Mouse (Mus musculus): ENCODE measurements around the gene Nme9. TPM values are rescaled to one million over a fixed set of nuclear protein-coding genes. Genes with fewer than 3 reads are reported as not detected.

The Nme9 gene
- polyA plus RNA-seq, 1 experiment: 0.32 TPM

- WGBS: 42% methylated on average over 16 of the region's 16 CpGs
- no peak for DNase-seq (ENCODE audit: low read depth, low spot score)
Observed at GRCm38 (mm10) chr9:99435619-99436181, 15.6 kb upstream of the Nme9 start.

GRCm38 (mm10) chr9:99436182-99437030 is 14.9 kb upstream of the Nme9 start:
- whole genome bisulfite sequencing: 1% methylated on average over 86 of the region's 86 CpGs
- DNase-seq (ENCODE audit: low read depth, low spot score): no peak

GRCm38 (mm10) chr9:99437031-99437764 is 14.1 kb upstream of the Nme9 start, which contains the start of gene Mras:
Mras (minus strand) TSS chr9:99437381.
- DNase-seq (ENCODE audit: low read depth, low spot score): no peak
- WGBS: 8% methylated on average over 27 of the region's 27 CpGs

- 80% methylated on average over 12 of the region's 12 CpGs for WGBS
- no peak for DNase-seq (ENCODE audit: low read depth, low spot score)
Observed at GRCm38 (mm10) chr9:99437781-99438565, 13.3 kb upstream of the Nme9 start.

DNA sequence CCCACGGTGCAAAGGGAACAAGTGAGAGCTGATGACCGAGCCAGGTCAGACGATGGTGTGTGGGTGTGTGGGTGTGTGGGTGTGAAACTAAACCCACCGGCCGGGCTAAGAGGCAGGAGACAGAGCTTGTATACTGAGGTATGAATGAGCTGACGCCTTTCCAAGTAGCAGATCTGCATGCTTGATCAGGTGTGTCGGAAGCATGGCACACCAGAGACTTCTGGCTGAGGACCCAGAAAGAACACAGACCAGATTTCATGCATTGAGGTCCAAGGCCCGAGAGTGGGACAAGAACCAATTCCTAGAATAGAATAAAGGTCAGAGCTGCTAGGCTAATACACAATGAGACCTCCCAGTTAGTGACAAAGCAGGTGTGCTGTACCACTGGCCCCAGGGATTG is 12.2 kb upstream of the Nme9 start:
- WGBS: 84% methylated on average over 8 of the region's 8 CpGs
- no peak for DNase-seq (ENCODE audit: low read depth, low spot score)

DNA sequence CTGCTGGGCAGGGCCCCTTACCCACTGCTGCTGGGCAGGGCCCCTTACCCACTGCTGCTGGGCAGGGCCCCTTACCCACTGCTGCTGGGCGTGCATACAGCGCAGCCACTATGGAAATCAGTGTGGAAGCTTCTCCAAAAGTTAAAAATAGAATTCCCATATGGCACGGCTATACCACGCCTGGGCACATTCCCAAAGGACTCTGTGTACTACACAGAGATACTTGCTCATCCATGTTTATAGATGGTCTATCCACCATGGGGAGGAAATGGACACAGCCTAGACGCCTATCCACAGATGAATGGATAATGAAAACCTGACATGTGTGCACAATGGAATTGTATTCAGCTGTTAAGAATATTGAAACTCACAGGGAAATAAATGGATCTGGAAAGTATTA is 10.3 kb upstream of the Nme9 start:
- 87% methylated on average over 5 of the region's 5 CpGs for WGBS
- no peak for DNase-seq (ENCODE audit: low read depth, low spot score)

DNA sequence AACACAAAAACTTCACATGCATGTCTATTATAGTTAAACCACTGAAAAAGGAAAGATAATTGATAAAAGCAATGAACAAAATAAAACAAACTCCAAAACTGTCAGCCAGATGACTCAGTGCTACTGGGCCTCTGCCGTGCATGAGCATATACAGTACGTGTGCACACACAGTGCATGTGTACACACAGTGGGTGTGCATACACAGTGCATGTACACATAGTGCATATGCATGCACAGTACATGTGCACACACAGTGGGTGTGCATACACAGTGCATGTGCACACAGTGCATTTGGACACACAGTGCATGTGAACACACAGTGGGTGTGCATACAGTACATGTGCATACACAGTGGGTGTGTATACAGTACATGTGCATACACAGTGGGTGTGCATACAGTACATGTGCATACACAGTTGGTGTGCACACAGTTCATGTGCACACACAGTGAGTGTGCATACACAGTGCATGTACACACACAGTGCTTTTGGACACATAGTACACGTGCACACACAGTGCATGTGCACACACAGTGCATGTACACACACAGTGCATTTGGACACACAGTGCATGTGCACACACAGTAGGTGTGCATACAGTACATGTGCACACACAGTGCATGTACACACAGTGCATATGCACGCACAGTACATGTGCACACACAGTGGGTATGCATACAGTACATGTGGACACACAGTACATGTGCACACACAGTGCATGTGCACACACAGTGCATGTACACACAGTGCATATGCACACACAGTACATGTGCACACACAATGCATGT is 9.4 kb upstream of the Nme9 start:
- no peak for DNase-seq (ENCODE audit: low read depth, low spot score)
- 90% methylated on average over 4 of the region's 4 CpGs for WGBS

DNA sequence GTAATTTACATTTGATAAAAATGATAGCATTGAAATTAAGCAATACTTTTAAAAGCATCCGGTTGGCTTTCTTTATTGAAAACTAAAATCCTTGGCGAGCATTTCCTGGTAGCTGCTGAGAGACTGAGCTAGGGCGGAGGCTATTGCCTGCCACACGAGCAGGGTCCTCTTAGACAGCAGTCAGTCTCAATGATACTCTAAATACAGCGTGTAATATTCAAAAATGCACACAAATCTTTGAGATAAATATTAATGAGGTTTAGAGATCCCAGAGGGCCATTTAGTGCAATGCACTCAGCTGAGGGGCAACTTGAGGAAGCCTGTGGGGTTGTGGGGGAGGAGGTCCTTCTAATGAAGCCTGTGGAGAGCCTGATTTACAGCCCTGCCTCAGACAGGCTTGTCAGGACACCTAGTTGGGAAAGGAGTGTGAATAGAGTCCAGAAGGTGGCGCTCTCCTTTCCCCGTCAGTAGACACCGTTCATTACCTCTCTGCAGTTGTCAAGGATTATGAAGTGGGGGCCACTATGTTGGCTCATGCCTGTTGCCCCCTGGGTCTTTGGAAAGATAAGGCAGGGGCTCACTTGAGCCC is 6.6 kb upstream of the Nme9 start:
- DNase-seq (ENCODE audit: low read depth, low spot score): no peak
- 22% methylated on average over 8 of the region's 8 CpGs for WGBS

GRCm38 (mm10) chr9:99446259-99446658 is 5.0 kb upstream of the Nme9 start:
- DNase-seq (ENCODE audit: low read depth, low spot score): no peak

DNA sequence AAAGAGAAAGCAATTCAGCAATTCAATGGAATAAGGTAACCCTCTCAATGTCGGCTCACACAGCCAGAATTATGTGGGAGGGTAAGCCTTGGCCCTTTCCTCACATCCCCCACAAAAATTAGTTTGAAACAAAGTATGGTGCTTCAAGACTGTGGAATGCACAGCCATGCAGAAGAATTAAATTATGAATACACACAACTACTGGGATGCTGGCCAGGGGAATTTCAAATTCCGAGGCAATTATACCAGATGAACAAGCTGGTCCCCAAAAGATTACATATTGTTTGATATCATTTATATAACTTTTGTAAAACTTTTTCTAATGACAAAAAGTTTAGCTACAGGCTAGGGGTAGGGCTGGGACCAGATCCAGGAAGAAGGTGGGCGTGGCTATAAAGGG is 4.0 kb upstream of the Nme9 start:
- 40% methylated on average over 3 of the region's 3 CpGs for WGBS
- DNase-seq (ENCODE audit: low read depth, low spot score): no peak

DNA sequence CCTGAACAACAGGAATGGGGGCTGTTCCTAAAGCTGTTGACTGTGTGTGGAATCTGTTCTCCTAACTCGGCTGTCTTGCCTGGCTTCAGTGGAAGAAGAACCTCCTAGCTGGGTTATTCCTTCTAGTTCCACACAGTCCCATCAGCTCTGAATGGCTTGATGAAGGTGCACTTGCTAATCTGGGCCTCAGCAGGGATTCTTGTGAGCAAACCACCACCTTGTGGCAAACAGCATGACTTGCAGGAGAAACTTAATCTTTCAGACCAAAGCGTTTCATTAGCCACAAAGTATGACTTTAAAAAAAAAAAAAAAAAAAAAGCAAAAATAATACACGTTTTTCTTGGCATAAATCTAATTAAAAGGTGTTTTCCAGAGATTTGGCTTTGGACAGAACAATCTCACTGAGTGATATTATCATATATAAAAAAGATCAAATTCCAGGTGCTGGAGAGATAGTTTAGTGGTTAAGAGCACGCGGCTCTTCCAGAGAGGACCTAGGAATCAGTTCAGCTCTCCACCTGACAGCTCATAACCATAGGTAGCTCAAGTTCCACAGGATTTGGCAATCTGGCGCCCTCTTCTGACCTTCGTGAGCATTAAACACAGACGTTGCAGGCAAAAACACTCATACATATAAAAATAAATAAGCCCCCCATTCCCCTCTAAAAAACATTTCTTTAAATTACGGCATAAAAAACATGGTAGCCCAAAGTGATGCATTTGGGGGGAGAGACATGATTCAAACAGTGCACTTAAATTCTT is 1.2 kb upstream of the Nme9 start:
- DNase-seq (ENCODE audit: low read depth, low spot score): no peak

DNA sequence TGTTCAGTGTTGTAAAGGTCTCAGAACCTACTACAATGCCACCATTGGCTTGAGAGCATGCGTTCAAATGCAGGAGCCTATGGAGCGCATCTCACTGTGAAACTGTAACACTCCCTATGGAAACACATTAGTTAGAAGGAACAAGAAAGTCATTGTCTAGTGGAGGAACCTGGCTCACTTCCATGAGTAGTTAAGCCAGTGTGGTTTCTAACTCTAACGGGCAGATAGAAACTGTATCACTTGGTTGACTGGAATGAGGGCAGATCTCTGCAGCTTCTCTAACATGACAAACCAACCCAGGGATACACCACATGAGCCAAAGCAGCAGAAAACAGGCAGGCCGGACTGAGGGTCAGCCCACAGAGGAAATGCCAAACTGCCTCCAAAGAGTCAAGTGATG is 2.9 kb downstream of the Nme9 start:
- WGBS: 19% methylated on average over 4 of the region's 4 CpGs
- no peak for DNase-seq (ENCODE audit: low read depth, low spot score)

More for the DNA sequence above, 1.2 kb upstream of the Nme9 start:
- 37% methylated on average over 9 of the region's 9 CpGs for WGBS

DNA sequence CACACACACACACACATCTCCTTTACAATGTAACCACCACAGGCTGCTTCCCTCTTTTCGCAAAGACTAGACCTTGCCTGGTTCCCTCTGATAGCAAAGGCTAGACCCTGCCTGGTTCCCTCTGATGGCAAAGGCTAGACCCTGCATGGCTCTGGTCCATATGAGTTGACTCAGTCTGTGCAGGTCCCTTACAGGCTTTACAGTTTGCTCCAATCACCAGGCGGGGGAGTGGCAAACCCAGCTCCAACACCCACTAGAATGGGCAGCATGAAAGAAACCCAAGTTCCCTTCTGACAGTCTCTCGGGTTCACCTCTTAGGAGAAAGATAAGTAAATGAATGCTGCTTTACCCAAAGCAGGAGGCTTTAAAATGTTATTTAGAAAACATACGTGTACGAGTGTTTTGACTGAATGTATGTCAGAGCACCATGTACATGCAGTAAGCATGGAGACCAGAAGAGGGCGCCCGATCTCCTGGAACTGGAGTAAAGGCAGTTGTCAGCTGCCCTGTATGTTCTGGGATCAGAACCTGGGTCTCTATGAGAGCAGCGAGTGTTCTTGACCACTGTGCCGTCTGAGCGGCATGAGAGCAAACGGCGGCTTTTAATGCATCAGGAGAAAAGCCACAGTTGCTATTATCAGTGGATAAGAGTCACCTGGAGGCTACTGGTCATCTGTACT is 7.4 kb downstream of the Nme9 start:
- 30% methylated on average over 12 of the region's 12 CpGs for WGBS
- DNase-seq (ENCODE audit: low read depth, low spot score): no peak

DNA sequence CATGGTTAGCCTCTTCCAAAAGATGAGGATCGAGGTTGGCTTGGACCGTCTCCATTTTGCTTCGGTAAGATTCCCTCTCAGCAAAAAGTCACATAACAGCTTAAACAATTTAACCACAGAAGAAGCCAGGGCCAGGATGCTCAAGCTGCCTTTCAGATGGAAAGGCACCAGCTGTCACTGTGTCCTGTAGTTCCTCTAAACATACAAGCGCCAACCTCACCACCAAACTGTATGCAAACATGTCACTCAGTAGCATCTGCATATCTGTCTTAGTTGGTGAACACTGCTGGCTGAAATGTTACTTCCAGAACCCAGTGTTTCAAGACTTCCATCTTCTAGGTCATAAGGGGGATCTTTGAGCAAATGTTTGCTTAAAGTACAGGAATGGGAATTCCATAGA is 8.5 kb downstream of the Nme9 start:
- no peak for DNase-seq (ENCODE audit: low read depth, low spot score)
- 79% methylated on average over 4 of the region's 4 CpGs for WGBS

DNA sequence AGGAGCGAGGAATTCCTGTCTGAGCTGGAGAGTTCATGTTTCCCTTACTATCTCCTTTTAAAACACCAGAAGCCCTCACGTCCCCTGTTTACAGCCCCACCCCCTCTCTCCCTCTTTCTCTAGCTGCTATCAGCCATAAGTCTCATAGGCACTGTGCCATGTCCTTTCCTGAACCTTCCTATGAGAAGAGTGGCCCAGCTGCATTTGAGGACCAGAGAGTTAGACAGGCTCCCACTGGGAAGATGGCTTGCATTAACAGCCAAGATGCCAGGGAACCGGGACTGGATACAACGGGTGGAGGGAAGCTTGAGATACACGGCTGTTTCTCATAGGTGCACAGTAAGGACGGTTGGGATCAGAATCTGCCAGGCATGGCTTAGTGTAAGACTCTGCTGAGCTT is 13.6 kb downstream of the Nme9 start:
- no peak for DNase-seq (ENCODE audit: low read depth, low spot score)
- 79% methylated on average over 6 of the region's 6 CpGs for WGBS

DNA sequence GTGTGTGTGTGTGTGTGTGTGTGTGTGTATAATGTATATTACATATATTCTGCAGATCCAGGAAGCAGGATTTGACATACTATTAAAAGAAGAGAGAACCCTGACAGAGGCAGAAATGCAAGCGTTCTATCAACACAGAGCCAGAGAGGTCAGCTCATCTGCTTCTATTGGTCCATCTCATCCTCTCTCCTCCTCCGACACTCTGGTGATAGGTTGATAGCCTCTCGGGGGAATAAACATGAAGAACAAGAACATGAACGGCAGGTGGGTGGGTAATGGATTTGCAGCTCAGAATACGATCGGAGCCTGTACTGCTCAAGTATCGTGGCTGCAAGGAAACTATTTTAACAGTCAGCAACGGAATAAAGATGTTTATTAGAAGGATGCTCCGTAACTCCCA is 17.3 kb downstream of the Nme9 start:
- 78% methylated on average over 9 of the region's 9 CpGs for WGBS
- DNase-seq (ENCODE audit: low read depth, low spot score): no peak

DNA sequence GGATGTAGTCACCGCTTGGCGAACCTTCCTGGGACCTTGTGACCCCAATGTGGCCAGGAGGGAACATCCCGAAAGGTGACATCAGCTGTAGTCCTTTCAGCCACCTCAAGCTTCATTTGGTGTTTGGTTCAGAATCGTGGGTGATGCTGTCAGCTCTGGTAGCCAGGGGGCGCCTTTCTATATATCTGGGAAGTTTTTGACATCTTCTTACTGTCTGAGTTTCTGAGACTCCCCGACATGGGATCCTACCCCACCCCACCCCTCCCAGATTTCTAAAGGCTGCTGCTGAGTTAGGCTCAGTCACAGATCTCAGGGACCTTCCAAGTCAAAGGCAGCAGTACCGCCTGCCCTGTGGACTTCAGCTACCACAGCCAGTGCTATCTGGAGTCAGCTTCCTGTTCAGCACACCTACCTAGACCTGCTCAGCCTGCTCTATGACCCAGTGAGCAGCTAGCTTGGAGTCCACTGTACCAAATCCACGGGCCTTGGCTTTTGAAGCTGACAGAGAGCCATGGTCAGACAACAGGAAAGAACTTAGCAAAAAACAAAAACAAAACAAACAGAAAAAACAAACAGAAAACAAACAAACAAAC is 18.5 kb downstream of the Nme9 start:
- 37% methylated on average over 8 of the region's 8 CpGs for WGBS
- DNase-seq (ENCODE audit: low read depth, low spot score): no peak

All from large intestine, adult 2 months (tissue).